Mouse (Mus musculus): ENCODE measurements around the gene Klhl26. TPM values are rescaled to one million over a fixed set of nuclear protein-coding genes. Genes with fewer than 3 reads are reported as not detected.

Klhl26 gene
- total RNA-seq, 2 experiments from 2014 or later, result 8.1 to 10.0 TPM

DNA sequence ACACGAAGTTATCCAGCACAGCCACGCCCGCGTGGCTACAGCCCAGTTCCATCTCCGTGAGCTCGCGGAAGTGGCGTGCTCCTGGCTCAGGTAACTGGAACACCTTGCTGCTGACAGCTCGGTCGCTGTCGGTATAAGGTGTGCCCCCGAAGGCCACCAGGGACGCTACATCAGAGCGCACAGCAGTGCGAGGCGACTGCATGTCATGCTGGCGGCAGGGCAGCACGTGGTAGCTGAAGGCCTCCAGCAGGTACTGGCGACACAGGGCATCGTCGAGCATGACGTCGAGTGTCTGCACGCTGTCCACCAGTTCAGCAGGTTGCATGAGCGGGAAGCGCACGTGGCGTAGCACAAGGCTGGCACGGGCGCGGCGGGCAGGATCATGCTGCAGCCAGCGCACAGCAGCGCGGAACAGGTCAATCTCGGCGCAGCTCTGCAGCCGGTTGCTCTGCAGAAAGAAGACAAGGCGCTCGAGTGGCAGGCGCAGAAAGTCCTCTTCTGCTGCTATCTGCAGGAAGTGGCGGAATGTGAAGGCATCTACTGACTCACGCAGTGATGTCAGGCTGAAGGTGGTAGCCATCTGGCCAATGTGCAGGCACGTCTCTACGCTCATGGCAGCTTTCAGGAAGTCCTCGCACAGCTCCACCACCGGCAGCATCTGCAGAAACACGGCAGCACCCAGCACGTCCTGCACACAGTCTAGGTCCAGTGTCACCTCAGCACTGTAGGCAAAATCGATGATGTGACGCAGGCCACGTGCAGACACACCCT lies 24.4 kb downstream of the Klhl26 start:
- DNase-seq (ENCODE audit: low spot score in 2 of 2), result no peak

DNA sequence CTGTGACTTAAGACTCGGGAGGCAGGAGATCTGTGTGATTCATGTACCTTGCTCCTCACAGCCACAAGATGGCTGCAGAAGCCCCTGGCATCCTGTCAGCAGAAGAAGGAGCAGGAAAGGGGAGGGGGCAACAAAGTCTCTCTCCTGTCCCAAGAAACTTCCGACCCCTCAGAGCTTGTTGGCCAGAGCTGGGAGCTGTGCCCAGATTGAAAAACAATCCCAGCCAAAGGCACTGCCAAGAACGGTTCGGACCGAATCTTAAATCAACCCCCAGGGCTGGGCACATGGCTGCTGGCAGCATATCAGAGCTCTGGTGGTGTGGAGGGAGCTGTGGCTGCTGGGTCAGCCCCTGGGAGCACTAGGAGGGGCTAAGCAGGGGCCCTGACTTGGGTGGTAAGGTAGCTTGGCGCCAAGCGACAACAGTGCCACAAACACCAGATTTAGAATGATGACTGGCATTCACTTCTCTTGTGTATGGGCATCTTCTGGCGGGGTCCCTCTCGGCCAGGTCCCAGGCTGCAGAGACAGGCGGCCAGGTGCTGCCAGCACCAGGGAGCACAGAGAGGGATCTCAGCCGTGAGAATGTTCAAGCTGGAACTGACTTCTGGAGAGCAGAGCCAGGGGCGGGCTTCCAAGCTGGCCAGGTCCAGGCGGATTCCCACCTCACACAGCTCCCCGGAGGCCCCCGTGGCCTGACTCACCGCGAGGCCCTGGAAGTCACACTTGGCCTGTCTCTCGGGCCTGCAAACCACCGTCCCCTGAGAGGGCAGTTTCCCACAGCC lies 28.9 kb downstream of the Klhl26 start:
- peak in 1 of 2 experiments; percentile 48 for DNase-seq (ENCODE audit: low spot score in 2 of 2)

DNA sequence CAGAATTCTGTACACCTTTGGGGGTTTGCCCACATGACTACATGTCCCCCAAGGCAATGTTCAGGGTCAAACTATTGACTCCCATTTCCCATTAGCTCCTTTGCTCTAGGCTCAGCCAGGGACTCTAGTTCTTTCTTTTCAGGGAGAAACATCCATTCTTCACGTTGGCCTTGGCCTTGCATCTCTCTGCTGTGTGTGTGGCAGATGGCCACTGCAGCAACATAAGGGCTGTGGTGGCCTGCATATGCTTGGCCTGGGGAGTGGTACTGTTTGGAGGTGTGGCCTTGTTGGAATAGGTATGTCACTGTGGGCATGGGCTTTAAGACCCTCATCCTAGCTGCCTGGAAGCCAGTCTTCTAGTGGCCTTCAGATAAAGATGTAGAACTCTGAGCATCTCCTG lies 30.8 kb downstream of the Klhl26 start:
- no peak for DNase-seq (ENCODE audit: low spot score in 2 of 2)

DNA sequence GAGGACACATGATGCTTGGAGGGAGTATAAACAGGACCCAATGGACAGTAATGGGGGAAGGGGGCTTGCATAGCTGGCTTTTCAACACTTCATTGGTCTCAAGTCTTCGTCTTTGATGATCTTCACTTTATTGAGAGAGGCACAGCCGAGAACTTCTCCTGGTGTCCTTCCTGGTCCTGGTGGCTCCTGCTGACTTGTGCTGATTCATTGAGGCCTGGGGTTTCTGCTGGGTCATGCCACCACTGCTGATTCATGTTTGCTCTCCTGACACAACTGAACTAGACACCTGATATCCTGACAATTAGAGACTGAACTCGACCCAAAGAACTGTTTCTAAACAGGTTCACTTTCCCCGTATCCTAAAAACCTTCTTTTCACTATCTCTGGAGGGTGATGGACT lies 33.4 kb downstream of the Klhl26 start:
- no peak for DNase-seq (ENCODE audit: low spot score in 2 of 2)

DNA sequence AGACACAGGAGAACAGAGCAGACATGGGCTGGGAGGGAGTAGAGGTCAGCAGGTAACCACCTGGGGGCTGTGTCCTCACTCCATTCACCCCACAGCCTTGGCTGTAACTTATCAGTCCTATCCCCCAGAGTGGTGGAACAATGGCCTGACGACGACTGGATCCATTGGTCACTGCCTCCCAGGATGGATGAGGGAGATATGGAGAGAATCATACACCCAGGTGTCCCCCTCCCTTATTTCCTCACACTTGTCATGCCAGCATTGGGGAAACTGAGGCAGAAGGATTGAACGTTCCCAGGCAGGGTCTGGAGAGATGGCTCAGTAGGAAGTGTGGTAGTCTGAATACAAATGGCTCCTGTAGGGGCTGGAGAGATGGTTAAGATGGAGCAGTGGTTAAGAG lies 35.2 kb downstream of the Klhl26 start:
- no peak for DNase-seq (ENCODE audit: low spot score in 2 of 2)

DNA sequence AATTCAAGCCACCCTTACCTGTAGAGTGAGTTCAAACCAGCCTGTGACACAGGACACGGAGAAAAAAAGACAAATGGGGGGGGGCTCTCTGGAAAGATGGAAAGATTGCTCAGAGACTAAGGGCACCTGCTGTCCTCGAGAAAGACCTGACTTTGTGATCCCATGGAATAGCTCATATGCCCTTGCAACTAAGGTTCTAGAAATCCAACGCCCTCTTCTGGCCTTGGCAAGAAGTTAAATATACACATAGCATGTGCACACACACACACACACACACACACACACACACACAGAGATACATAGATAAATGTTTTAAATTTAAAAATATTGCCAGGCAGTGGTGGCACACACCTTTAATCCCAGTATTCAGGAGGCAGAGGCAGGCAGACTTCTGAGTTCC lies 36.5 kb downstream of the Klhl26 start:
- no peak for DNase-seq (ENCODE audit: low spot score in 2 of 2)

DNA sequence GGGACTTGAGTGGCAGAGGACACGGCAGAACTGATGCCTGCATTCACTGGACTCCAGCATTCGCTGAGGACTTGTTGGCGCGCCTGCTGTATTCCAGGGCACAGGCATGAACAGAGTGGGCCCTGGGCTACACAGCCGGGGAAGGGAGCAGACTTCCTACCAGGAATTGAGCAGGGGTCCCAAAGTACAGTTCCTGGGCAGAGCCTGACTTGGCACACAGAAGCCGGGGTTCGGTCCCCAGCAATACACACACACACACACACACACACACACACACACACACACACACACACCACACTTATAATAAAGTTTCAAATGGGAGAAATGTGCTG lies 37.0 kb downstream of the Klhl26 start:
- no peak for DNase-seq (ENCODE audit: low spot score in 2 of 2)

DNA sequence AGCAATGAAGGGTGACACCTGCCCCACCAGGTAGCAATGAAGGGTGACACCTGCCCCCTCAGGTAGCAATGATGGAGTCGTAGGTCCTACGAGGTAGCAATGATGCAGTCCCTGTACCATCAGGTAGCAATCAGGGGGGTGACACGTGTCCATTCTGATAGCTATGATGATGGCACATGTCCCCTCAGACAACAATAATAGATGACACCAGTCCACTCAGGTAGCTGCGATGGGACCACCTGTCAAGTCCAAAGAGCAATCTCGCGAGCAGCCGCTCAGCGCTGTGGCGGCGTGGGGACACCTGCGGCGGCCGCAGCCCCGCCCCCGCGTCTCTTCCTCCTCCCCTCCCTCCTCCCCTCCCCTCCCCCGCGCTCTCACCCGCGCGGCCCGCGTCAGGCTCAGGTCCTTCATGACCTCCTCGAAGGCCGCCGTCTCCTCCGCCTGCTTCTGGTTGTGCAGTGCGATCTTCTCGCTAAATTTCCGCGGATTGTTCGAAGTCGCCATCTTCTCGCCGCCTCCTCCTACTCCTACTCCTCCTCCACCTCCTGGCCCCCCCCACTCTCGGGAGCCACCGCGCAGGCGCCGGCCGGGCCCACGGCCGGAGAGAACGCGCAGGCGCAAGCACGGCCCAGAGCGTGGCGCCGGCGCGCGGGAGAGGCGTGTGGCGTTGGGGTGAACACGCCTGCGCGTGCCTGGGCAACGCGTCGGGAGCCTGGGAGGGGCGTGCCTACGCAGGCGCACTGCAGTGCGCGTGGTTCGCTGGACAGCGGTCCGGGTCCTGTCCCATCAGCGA lies 37.5 kb downstream of the Klhl26 start, which contains the start of gene Crtc1:
Gene Crtc1, minus strand, starts transcription at position 525 of the 793 bp plus-strand sequence.
- DNase-seq (ENCODE audit: low spot score in 2 of 2), result peak; percentile 96 to 97

DNA sequence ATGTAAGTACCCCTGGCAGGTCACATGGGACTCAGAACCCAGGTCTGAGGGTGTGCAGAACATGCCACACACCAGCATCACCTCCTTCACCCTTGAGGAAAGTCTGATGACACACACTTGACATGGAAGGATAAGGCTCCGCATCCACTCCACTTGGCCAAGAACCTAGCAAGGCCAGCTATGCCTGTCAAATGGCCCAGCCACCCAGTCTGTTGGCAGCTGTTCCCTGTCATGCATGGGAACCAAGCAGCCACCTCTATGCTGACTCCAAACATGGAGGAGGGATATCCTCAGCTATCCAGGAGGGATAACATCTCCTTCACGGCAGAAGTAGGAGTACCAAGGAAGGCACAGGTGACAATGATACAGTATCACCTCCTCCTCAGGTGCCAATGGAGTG lies 38.3 kb downstream of the Klhl26 start:
- no peak for DNase-seq (ENCODE audit: low spot score in 2 of 2)

DNA sequence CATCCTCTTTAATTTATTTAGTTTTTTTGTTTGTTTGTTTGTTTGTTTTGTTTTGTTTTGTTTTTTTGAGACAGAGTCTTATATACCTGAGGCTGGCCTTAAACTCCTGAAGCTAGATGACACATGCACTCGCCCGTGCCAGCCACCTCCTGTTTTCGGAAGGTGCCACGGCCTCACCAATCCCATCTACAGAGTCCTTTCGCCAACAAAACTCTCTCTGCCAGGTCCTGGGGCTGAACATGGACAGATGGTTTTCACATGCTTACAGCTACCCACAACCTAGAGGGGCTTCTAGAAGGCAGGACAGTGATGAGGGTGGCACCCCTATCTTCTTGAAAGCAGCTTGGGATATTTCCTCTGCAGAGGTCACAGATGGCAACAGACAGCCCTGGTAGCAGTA lies 41.6 kb downstream of the Klhl26 start:
- no peak for DNase-seq (ENCODE audit: low spot score in 2 of 2)

DNA sequence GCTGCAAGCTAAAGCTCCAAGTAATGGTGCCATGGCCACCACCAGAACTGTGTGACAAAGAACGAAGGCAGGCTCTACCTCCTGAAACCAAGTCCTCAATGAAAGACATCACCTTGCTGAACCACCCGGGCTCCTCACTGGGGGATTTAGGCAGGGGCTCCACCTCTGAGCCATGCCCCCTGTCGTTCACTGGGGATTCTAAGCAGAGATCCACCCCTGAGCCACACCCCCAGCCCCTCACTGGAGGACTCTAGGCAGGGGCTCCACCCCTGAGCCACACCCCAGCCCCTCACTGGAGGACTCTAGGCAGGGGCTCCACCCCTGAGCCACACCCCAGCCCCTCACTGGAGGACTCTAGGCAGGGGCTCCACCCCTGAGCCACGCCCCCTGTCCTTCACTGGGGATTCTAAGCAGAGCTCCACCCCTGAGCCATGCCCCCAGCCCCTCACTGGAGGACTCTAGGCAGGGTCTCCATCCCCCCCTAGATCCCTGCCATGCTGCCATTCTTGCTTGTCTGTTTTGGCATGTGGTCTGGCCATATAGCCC lies 43.7 kb downstream of the Klhl26 start:
- no peak for DNase-seq (ENCODE audit: low spot score in 2 of 2)

DNA sequence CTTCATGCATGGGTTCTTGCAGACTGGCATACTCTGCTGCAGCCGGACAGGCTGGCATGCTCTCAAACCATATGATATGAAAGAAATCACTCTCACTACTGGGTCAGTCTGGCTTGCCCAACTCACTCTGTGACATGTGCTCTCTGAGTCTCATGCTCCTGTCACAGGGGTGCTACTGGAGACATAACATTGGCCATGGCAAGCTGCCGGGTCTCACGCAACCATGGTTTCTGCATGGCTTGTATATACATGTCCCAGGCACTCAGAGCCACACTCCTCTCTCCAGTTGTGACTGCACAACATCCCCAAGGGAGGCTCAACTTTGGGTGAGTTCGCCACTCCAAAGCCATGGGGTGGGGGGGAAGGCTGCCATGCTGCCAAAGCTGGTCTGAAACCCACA lies 45.6 kb downstream of the Klhl26 start:
- DNase-seq (ENCODE audit: low spot score in 2 of 2), result no peak

DNA sequence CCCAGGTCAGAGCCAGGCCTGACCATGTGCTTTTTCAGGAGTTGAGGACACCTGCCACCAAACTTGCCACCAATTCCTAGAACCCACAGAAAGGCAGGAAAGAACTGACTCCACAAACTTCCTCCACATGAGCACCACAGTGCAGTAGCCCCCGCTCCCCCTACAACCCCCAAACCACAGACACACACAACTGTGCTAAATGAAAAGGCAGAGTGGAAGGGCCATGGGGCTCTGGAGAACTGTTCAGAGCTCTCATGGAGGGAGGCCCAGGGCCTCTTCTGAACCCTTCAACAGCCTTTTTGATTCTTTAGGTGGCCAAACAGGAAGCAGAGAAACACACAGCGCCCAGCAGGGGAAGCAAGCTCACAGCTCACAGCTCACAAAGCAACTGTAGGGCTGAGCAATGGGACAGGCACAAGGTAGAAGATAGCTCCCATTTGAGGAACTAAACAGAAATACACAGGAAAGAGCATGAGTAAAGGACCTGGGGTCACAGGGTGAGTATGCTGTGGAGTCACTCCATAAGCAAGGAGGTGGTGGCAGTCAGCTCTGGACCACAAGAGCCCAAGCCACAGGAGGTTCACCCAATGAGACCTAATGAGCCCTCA lies 50.4 kb downstream of the Klhl26 start:
- no peak for DNase-seq (ENCODE audit: low spot score in 2 of 2)

DNA sequence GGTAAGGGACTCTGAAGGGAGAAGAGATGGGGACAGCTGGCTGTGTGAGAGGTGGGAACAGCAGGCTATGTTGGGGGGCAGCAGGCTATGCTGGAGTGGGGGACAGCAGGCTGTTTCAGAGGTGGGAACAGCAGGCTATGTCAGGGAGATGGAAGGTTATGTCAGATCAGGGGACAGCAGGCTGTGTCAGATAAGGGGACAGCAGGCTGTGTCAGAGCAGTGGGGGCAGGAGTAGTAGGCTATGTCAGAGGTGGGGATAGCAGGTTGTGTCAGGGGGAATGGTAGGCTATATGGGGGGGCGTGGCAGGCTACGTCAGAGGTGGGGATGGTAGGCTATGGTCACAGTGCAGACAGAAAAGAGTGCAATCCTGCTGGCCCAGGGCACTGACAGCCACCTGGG lies 54.0 kb downstream of the Klhl26 start:
- no peak for DNase-seq (ENCODE audit: low spot score in 2 of 2)

DNA sequence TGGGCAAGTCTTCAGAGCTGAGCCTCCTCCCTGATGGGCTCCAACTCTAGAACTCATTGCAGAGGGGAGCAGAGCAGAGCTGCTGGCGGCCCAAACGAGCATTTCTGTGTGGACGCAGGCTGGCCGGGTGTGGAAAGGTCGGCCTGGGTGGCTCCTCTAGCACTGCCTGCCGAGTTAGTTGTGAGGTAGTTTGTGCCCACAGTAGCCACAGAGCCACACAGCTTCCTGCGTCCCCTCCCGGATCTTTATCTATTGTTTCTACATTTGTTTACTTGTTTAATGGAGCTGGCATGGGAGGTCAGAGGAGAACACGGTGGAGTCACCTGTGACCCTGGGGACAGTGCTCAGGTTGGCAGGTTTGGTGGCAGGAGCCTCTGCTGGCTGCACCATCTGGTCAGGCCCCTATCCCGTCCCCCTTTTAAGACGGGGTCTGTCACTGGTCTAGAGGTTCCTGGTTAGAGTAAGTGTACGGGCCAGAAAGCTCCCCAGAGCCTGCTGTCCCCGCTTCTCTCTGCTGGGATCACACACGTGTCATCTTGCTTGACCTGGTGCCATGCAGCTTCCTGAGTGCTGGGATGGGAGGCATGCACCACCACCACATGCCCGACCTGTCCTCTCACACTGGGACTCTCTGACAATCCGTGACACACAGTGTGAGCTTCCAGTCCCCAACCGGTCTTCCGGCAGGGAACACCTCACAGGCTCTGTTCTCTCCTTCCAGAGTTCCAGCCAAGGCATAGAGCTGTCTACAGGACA lies 55.2 kb downstream of the Klhl26 start:
- no peak for DNase-seq (ENCODE audit: low spot score in 2 of 2)

DNA sequence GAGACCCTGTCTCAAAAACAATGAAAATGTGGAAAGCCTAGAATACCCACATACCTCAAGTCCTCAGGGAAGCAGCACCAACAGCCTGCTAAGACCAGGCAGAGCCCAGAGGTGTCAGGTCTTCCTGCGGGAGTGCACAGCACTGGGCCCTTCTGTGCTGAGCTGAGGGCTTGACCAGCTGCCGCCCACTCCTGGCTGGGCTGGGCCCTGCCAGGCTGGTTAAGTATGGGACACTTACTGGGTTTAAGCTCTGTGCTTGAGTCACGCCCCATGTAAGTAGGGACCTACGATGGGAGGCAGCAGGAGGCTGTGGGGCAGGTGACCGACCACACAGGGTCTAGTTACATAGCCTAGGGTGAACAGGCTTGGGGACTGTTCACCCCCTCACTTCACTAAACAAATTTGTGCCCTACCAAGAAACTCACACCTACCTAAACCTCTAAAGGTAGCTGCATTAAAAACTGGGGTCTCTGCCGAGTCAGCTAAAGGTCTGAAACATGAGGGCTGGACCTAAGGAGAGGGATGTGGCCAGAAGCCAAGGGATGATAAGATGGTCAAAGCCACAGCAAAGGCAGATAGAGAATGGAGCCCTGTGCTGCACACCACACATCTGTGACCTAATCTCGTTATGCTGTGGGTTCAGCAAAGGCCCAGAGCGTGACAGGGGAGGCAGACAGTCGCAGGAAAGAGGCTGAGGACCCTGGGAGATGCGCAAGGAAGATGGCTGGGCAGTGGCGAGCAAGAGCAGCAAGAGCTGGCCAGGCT lies 56.7 kb downstream of the Klhl26 start:
- DNase-seq (ENCODE audit: low spot score in 2 of 2), result no peak

DNA sequence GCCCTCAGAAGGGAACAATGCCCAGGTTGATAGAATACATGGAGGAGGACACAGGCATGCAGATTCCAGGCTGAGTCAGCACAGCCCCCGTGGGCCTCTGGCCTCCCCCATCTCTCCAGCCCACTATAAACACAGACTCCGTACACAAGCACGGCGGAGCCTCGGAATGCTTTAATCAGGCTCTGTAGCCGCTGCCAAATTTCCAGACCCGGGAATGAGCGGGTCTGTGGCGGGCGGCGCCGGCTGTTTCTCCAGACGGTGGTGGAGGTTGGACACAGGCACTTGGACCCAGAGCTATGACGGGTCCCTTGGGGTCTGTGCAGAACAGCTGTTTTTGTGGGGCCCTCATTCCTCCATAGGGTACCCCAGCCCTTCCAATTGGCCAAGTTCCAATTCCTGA lies 57.8 kb downstream of the Klhl26 start:
- DNase-seq (ENCODE audit: low spot score in 2 of 2), result peak; percentile 46 to 48

DNA sequence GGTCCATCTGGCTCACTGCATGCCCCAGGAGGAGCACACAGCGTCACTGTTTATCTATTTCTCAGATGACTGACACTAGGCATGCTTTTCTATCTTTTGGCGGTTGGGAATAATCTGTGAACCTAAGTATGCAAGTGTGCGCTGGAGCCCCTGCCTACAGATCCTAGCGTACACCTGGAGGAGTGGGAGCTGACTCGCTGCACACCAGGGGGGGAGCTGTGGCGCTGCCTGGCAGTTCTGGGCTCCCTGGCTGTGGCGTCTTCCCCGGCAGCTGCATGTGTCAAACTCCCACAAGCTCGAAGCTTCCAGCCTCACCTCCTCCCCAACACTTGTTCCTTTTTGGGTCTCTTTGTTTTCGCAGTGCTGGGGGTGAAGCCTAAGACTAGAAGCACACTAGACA lies 58.9 kb downstream of the Klhl26 start:
- DNase-seq (ENCODE audit: low spot score in 2 of 2), result no peak

DNA sequence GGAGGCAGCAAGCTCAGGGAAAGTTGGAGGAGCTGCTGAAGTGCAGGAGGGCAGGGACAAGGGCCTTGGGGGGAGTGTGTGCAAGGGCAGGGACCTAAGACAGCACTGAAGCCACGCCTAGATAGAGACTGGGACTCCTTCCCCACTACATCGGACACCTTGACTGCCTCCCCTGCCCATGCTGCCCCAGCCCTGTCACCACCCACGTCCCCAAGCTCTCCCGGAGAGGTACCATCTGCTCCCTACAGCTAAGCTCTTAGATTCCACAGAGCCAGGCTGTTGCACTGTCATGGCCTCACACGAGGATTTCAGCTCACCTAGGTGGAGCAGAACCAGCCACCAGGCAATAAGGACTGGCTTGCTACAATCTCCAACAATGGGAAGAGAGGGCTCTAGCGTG lies 59.8 kb downstream of the Klhl26 start:
- DNase-seq (ENCODE audit: low spot score in 2 of 2), result no peak
